Mouse (Mus musculus) right cerebral cortex, postnatal 14 days (tissue): ENCODE data around the gene Spdef.

Experiments
- DNase-seq: peaks from one replicate; pipeline ENCODE4 v3.0.0; 2022

Gene Spdef

GRCm38 (mm10) chr17:27724327-27724726 is 4.4 kb downstream of the Spdef start:
- no peak for DNase-seq

DNA sequence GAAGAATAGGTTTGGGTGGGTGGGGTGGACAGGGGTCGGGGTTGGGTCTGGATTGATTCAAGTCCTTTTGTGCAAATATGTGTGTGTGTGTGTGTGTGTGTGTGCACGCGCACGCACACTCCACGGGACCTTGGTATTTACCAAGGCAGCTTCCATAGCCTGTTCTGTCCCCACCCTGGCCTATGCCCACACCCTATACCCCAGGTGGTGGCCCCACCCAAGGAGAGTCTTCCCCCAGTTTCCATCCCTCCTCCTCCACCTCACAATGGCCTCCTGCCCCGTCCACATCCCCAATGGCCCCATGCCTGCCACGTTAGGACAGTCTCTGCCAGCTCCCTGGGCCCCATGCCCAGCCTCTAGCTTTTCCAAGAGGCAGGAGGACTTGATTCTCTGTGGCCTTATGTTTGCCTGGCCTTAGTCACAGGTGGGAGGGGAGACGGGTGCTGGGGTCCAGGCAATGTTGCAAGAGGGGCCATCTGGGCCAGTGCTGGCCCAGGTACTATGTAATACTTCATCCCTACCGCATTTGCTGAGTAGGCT is 7.6 kb downstream of the Spdef start:
- no peak for DNase-seq

- no peak for DNase-seq
Measured at GRCm38 (mm10) chr17:27720326-27720725, 8.4 kb downstream of the Spdef start.

DNA sequence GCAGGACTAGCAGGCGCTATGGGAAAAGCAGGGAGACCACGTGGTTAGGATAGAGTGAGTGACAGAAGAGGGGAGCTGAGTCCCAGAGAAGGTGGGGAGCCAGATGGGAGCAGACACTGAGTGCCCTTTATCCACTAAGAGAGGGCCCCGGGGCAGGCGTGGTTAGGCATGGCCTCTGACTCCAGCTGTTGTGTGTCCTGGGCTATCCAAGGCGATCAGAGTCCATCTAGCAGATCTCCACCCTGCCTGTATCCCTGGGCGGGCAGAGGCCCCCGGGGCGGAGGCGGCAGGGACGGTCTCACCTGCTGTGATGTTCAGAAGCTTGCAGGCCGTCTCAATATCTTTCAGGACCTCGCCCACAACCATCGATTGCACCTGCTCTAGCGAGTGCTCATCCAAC is 9.1 kb downstream of the Spdef start:
- no peak for DNase-seq

DNA sequence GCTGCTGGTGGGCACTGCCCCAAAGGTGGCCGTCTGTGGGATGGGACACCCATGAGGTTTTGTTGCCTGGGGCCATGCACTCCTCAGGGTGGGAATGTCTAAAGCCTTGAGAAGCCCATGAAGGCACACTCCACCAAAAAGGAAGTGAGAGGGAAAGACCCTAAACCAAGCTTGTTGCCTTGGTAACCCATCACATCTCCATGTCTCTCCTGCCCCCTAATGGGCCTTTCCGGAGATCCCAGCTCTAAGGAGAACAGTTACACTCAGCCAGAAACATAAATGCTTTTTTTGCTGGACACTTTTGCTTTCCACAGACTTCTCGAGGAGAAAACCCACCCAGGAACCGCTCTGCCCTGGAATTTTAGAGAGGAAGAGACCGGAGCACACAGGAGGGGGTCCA is 10.5 kb downstream of the Spdef start:
- DNase-seq = peak; percentile 67

GRCm38 (mm10) chr17:27716804-27717203 is 12.0 kb downstream of the Spdef start:
- no peak for DNase-seq

GRCm38 (mm10) chr17:27712832-27713231 is 15.9 kb downstream of the Spdef start:
- DNase-seq = no peak

DNA sequence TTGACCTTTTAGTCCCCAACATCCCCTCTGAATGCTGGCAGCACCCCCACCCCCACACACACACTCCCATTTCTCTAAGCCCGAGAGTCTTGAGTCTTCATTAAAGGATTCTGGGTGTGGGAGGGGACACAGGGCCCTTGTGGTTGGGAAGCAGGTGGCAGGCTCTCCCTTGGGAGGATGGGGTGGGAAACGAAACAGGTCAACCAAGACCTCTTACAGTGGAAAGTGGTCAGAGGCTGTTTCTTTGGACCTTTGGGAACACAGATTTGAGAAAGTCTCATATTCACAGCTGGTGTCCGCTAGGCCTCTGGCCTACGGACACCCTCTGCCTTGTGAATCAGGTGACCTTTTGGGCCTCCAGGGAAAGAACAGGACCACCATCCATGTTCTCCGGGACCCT is 19.1 kb downstream of the Spdef start:
- no peak for DNase-seq

- peak; percentile 67 for DNase-seq
Measured at GRCm38 (mm10) chr17:27707954-27708661, 20.6 kb downstream of the Spdef start.

- no peak for DNase-seq
Measured at GRCm38 (mm10) chr17:27705661-27706060, 23.1 kb downstream of the Spdef start.

- peak; percentile 56 for DNase-seq
Measured at GRCm38 (mm10) chr17:27703961-27704621, 24.7 kb downstream of the Spdef start.

DNA sequence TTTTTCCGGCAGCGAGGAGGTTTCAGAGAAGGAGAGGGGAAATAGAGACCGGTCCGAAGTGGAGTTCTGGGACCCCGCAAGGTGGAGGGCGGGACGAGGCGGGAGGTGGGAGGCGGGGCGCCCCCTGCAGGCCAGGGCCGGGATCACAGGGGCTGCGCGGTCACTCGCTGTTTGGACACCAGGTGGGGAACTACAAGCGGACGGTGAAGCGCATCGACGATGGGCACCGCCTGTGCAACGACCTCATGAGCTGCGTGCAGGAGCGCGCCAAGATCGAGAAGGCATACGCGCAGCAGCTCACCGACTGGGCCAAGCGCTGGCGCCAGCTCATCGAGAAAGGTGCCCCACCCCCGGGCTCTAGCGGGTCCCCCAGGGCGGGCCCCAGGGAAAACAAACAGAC is 26.2 kb downstream of the Spdef start:
- peak; percentile 39 for DNase-seq

GRCm38 (mm10) chr17:27701856-27702255 is 26.9 kb downstream of the Spdef start:
- DNase-seq = no peak

GRCm38 (mm10) chr17:27700812-27701211 is 27.9 kb downstream of the Spdef start:
- DNase-seq = no peak

DNA sequence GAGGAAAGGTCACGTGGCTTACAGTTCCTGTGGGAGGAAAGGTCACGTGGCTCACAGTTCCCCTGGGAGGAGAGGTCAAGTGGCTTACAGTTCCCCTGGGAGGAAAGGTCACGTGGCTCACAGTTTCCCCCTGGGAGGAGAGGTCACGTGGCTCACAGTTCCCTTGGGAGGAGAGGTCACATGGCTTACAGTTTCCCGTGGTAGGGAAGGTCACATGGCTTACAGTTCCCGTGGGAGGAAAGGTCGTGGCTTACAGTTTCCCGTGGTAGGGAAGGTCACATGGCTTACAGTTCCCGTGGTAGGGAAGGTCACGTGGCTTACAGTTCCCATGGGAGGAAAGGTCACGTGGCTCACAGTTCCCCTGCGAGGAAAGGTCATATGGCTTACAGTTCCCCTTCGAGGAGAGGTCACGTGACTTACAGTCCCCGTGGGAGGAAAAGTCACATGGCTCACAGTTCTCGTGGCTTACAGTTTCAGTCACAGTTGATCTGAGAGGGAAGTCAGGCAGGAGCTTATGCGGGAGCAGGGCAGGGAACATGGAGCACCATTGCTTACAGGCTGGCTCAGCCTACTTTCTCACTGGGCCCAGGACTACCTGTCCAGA is 29.0 kb downstream of the Spdef start:
- DNase-seq = no peak

GRCm38 (mm10) chr17:27690993-27691693 is 37.6 kb downstream of the Spdef start:
- DNase-seq = no peak

GRCm38 (mm10) chr17:27686395-27686794 is 42.4 kb downstream of the Spdef start:
- no peak for DNase-seq

DNA sequence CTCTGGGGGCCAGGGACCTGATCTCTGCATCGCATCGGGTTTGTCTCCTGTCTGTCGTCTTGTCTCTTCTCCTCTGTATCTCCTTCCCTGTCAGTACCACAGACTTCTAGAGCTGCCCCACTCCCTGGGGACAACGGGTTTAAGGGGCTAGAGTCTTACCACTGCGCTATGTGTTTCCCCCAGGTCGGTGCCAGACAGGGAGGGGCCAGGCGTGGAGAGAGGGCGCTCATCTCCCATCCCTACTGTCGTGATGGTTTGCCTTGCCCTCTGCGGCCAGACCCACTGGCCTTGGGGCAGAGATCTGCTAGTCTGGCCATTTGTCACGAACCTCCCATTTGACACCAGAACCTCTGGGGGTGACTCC is 43.2 kb downstream of the Spdef start:
- DNase-seq = no peak

DNA sequence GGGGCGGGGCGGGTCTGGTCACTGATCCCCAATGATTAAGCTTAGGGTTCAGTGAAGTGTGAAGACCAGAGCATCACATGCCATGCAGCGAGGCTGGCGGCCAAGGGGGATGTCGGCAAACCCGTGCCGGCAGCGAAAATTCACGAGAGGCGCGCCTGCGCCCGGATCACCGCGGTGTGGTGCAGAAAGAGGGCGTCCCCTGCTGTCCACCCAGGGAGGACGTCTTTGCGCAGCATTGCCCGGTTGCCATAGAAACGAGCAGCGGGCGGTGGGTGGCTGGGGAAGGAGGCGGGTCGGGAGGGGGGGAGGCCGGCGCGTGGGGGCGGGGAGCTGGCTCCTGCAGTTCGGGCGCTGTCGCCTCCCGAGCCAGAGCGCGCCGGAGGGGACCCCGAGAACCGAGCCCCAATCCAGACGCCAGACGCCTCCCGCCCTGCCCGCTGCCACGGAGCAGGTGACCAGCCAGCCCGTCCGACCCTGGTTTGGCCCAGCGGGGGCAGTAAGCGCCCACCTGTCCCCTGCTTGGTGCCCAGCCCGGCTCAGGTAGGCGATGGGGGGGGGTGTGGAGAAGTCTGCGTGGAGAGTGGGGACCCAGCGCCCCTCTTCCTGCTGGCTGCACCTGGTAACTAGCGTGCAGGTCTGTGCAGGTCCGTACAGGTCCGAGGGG is 43.7 kb downstream of the Spdef start:
- peak; percentile 90 for DNase-seq

GRCm38 (mm10) chr17:27678924-27679813 is 49.6 kb downstream of the Spdef start:
- DNase-seq = peak; percentile 41

GRCm38 (mm10) chr17:27677756-27678155 is 51.0 kb downstream of the Spdef start:
- no peak for DNase-seq

GRCm38 (mm10) chr17:27676270-27676669 is 52.5 kb downstream of the Spdef start:
- DNase-seq = no peak
